Comparison of ENCODE assay signal across 18 mouse cellular contexts in the genomic region with DNA sequence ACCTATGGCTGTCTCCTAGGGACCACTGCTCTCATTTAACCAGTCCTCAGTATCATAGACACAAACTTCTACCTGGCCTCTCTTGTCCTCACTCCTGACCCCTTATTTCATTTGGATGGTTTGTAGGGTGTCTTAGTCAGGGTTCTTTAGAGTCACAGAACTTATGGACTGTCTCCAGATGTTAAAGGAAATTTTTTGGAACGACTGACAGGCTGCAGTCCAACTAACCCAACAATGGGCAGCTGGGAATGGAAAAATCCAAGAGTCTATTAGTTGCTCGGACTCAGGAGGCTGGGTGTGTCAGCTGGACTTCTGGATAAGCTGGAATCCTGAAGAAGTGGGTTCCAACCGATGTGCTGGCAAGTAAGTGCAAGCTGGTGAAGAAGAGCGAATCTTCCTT. TPM values are rescaled to one million over a fixed set of nuclear protein-coding genes. Genes with fewer than 3 reads are reported as not detected.
"Had no signal": no experiment of that assay in that cellular context is flagged by ENCODE, and none has a peak within 500 bp of the region (broad histone marks: within the 10 kb centered on the region; RNA-seq: fewer than 3 reads in every experiment).

No protein-coding gene starts in this region.

- H3K27me3 ChIP-seq: lung, embryonic 15.5 days; neural tube, embryonic 12.5 days; neural tube, embryonic 15.5 days had no signal

- H3K27ac ChIP-seq: kidney, postnatal 0 days; liver, embryonic 14.5 days; lung, embryonic 15.5 days; midbrain, embryonic 10.5 days had no signal

- H3K4me3 ChIP-seq: megakaryocyte, embryonic 14.5 days; midbrain, embryonic 10.5 days; neural tube, embryonic 12.5 days had no signal

- H3K36me3 ChIP-seq: lung, embryonic 15.5 days; midbrain, embryonic 10.5 days; neural tube, embryonic 12.5 days; neural tube, embryonic 15.5 days had no signal

- H3K4me2 ChIP-seq: liver, embryonic 11.5 days had no signal

- ATAC-seq: liver, postnatal 0 days had no signal

- H3K9ac ChIP-seq: liver, embryonic 14.5 days; liver, postnatal 0 days; lung, embryonic 15.5 days; neural tube, embryonic 12.5 days had no signal

- DNase-seq: kidney, adult 11 months; kidney, adult 9 months; layer of hippocampus, adult 9-11 months; liver, postnatal 0 days; midbrain, embryonic 14.5 days; thymus, adult 18-20 months; thymus, postnatal 36 days had no signal

- H3K9me3 ChIP-seq: lung, embryonic 15.5 days; megakaryocyte, embryonic 14.5 days; midbrain, embryonic 10.5 days; neural tube, embryonic 12.5 days; neural tube, embryonic 15.5 days had no signal

RNA-seq across cellular contexts. Expression of gene Wdr95, which starts 10.6 kb away (rescaled TPM):
- polyA plus RNA-seq: large intestine, adult 2 months; limb, embryonic 11.5 days; liver, embryonic 11.5 days; liver, embryonic 14.5 days; liver, postnatal 0 days; midbrain, embryonic 10.5 days; small intestine, adult 2 months had no signal
